Mouse (Mus musculus) layer of hippocampus, postnatal 36 days (tissue): ENCODE data around the gene Ltbp2. TPM values are rescaled to one million over a fixed set of nuclear protein-coding genes. Genes with fewer than 3 reads are reported as not detected.

Experiments
- DNase-seq, 2 experiments: peaks; one replicate each; pipeline ENCODE4 v3.0.0; 2022
- total RNA-seq, 2 experiments: library from RNA; stranded (reverse); gene quantifications; 2 replicates each; pipeline ENCODE4 v1.2.3; 2021

Gene Ltbp2
- total RNA-seq, 2 experiments from 2014 or later: 0.40 to 0.55 TPM

- DNase-seq: no peak
Observed at GRCm38 (mm10) chr12:84875761-84876480, 411 bp downstream of the Ltbp2 start.

- DNase-seq: no peak
Observed at GRCm38 (mm10) chr12:84873434-84873833, 2.9 kb downstream of the Ltbp2 start.

- DNase-seq: no peak
Observed at GRCm38 (mm10) chr12:84872310-84872709, 4.0 kb downstream of the Ltbp2 start.

- no peak for DNase-seq
Observed at GRCm38 (mm10) chr12:84865431-84865830, 10.9 kb downstream of the Ltbp2 start.

GRCm38 (mm10) chr12:84864801-84865200 lies 11.5 kb downstream of the Ltbp2 start:
- DNase-seq: no peak

GRCm38 (mm10) chr12:84863196-84863595 lies 13.1 kb downstream of the Ltbp2 start:
- DNase-seq: peak; percentile 23 to 30

GRCm38 (mm10) chr12:84862136-84862910 lies 14.0 kb downstream of the Ltbp2 start:
- peak in 1 of 2 experiments; percentile 46 for DNase-seq

- no peak for DNase-seq
Observed at GRCm38 (mm10) chr12:84858149-84859113, 17.9 kb downstream of the Ltbp2 start.

GRCm38 (mm10) chr12:84857706-84858105 lies 18.6 kb downstream of the Ltbp2 start:
- no peak for DNase-seq

- DNase-seq: no peak
Observed at GRCm38 (mm10) chr12:84856532-84856931, 19.8 kb downstream of the Ltbp2 start.

GRCm38 (mm10) chr12:84855084-84855625 lies 21.2 kb downstream of the Ltbp2 start:
- DNase-seq: no peak

GRCm38 (mm10) chr12:84854392-84855033 lies 21.8 kb downstream of the Ltbp2 start:
- DNase-seq: no peak

GRCm38 (mm10) chr12:84851403-84852040 lies 24.8 kb downstream of the Ltbp2 start:
- no peak for DNase-seq

GRCm38 (mm10) chr12:84847882-84848281 lies 28.4 kb downstream of the Ltbp2 start:
- no peak for DNase-seq

GRCm38 (mm10) chr12:84847480-84847879 lies 28.9 kb downstream of the Ltbp2 start:
- DNase-seq: no peak

- no peak for DNase-seq
Observed at GRCm38 (mm10) chr12:84846594-84847014, 29.7 kb downstream of the Ltbp2 start.

GRCm38 (mm10) chr12:84842706-84843105 lies 33.6 kb downstream of the Ltbp2 start:
- no peak for DNase-seq

- DNase-seq: no peak
Observed at GRCm38 (mm10) chr12:84841158-84842140, 34.9 kb downstream of the Ltbp2 start.

GRCm38 (mm10) chr12:84840734-84841133 lies 35.6 kb downstream of the Ltbp2 start:
- no peak for DNase-seq

- DNase-seq: no peak
Observed at GRCm38 (mm10) chr12:84839965-84840364, 36.4 kb downstream of the Ltbp2 start.
